9 mouse cellular contexts compared by ENCODE assay signal in the genomic region with DNA sequence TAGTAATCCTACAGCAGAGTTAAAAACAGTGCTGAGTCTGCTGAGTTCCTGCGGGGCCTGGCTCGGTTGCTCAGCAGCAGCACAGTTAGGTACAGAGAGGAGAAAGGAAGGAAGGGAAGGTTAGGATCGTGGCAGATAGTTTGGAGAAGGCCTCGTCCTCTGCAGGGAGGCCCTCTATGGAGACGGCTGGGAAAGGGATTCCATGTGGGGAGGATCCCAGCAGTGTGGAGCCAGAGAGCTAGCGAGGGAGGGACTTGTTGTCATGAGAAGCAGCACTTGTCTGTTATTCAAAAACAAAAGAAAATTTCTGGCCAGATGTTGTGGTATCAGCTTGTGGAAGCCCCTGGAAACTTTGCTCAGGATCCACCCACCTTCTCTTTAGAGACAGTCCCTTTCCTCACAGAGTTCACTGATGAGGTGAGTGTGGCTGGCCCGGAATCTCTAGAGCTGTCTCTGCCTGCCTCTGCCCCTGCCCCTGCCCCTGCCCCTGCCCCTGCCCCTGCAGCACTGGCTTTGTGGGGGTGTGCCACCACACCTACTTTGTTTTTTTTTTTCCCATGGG. TPM values are rescaled to one million over a fixed set of nuclear protein-coding genes. Genes with fewer than 3 reads are reported as not detected.
DNase-seq lines count a peak whose midpoint lies in the region; ATAC-seq and TF ChIP-seq lines count a peak whose summit lies in the region.
"Had no signal": no experiment of that assay in that cellular context is flagged by ENCODE, and none has a peak within 500 bp of the region (broad histone marks: within the 10 kb centered on the region; RNA-seq: fewer than 3 reads in every experiment).

No protein-coding gene starts in this region.

- TF ChIP-seq POLR2A in kidney, adult 2 months (IDR thresholded peaks at IDR 0.05; ENCODE audit: low read depth, low read length) = no peak
- no peak for TF ChIP-seq POLR2A in embryonic fibroblast, embryonic 13.5 days (IDR thresholded peaks at IDR 0.05; ENCODE audit: low read depth, low read length)

- H3K4me3 ChIP-seq in kidney, adult 2 months (ENCODE audit: insufficient read depth, low read depth, low read length) = no peak overlapping the region
- H3K4me3 ChIP-seq in embryonic fibroblast, embryonic 13.5 days (ENCODE audit: insufficient read depth, low read length) = no peak overlapping the region
- H3K4me3 ChIP-seq in intestine, embryonic 14.5 days (ENCODE audit: low read depth, low read length) = no peak overlapping the region

- peak; percentile 45 to 63 for DNase-seq in kidney, postnatal 4 days
- DNase-seq in kidney, adult 2 months = no peak
- DNase-seq in R1 (ENCODE audit: low read depth, low spot score) = peak; percentile 44
- DNase-seq in intestine, embryonic 14.5 days (ENCODE audit: low spot score) = no peak
- DNase-seq in left cerebral cortex, postnatal 4 days = no peak
- DNase-seq in thymus, postnatal 10 days (ENCODE audit: low spot score in 2 of 2) = no peak
- DNase-seq: cerebellum, adult 11-12 months had no signal

- H3K27me3 ChIP-seq in kidney, adult 2 months (replicated peaks; ENCODE audit: control insufficient read depth, insufficient read depth, low read length) = no peaks in the 10 kb centered on the region
- no peaks in the 10 kb centered on the region for H3K27me3 ChIP-seq in intestine, embryonic 14.5 days (replicated peaks; ENCODE audit: control insufficient read depth, insufficient read depth, low read length)

- ATAC-seq in intestine, embryonic 14.5 days (replicated peaks; ENCODE audit: low FRiP score, low TSS enrichment, low read depth) = 0 out of 2 replicates have a peak, but pooled peaks have one; percentile 44
- ATAC-seq in erythroblast, adult 5-6 weeks (replicated peaks; ENCODE audit: low FRiP score, poor library complexity, severe bottlenecking) = no peak

- intact Hi-C loops in left cerebral cortex, postnatal 4 days (cut with DNase I) = no loop called here

- no peak overlapping the region for H3K4me2 ChIP-seq in intestine, embryonic 14.5 days (ENCODE audit: low read length)

- no peaks in the 10 kb centered on the region for H3K36me3 ChIP-seq in kidney, adult 2 months (ENCODE audit: control insufficient read depth, insufficient read depth, low read length)
- no peaks in the 10 kb centered on the region for H3K36me3 ChIP-seq in intestine, embryonic 14.5 days (ENCODE audit: control insufficient read depth, insufficient read depth, low read length)

- no peak for TF ChIP-seq CTCF in kidney, adult 2 months (conservative IDR thresholded peaks at IDR 0.05; ENCODE audit: insufficient read depth, insufficient read length, low read depth, low read length)
- TF ChIP-seq CTCF in embryonic fibroblast, embryonic 13.5 days (IDR thresholded peaks at IDR 0.05; ENCODE audit: borderline replicate concordance, insufficient read depth, low read length) = no peak

- H3K4me1 ChIP-seq in kidney, adult 2 months (ENCODE audit: control insufficient read depth, insufficient read depth, low read length) = peaks cover 34% of the 10 kb centered on the region
- peaks cover 19% of the 10 kb centered on the region for H3K4me1 ChIP-seq in embryonic fibroblast, embryonic 13.5 days (ENCODE audit: control insufficient read depth, insufficient read depth, low read length)
- peaks cover 24% of the 10 kb centered on the region; the same call in 1 of the 2 replicates for H3K4me1 ChIP-seq in intestine, embryonic 14.5 days (replicated peaks; ENCODE audit: control insufficient read depth, insufficient read depth, low read length)

- no peaks in the 10 kb centered on the region for H3K9me3 ChIP-seq in intestine, embryonic 14.5 days (ENCODE audit: control insufficient read depth, low read length)

- 16% methylated on average over 7 of the region's 7 CpGs for WGBS in kidney, adult 2 months
- WGBS in intestine, embryonic 14.5 days = 23% methylated on average over 7 of the region's 7 CpGs

- no peak overlapping the region for H3K9ac ChIP-seq in intestine, embryonic 14.5 days (ENCODE audit: low read length)

- H3K27ac ChIP-seq in kidney, adult 2 months (ENCODE audit: insufficient read depth, low read depth, low read length) = no peak overlapping the region
- H3K27ac ChIP-seq in embryonic fibroblast, embryonic 13.5 days (ENCODE audit: insufficient read depth, low read length) = peak overlapping the region; percentile 21; the same call in 1 of the 2 replicates
- peak overlapping the region; percentile 16; the same call in 1 of the 2 replicates for H3K27ac ChIP-seq in intestine, embryonic 14.5 days (ENCODE audit: low read depth)

RNA-seq across cellular contexts. Expression of a gene that starts 11.1 kb away (rescaled TPM):
- polyA plus RNA-seq in kidney, adult 2 months (2012; rRNA removed) = 25.5 and 27.2 TPM in 2 replicates
- 46.2 and 50.5 TPM in 2 replicates for polyA plus RNA-seq in embryonic fibroblast, embryonic 13.5 days (2011; ENCODE audit: insufficient read length, low read depth, missing spikeins)
- 11.5 and 13.5 TPM in 2 replicates for polyA plus RNA-seq in intestine, embryonic 14.5 days (2014; fragmentation: Nextera tagmentation; extraction: Ambion mirVana)
- 100 to 1,000 TPM; 121 to 124 TPM for total RNA-seq in left cerebral cortex, postnatal 4 days (2021)
- 34.3 and 65.1 TPM in 2 replicates for total RNA-seq in erythroblast, adult 5-6 weeks (2015; ENCODE audit: low replicate concordance)
- 60.3 and 66.8 TPM in 2 replicates for total RNA-seq in erythroblast, adult 5-6 weeks (2017; ENCODE audit: low replicate concordance)

RNA-seq across cellular contexts. Expression of a gene that starts 54.3 kb away (rescaled TPM):
- polyA plus RNA-seq in kidney, adult 2 months (2012; rRNA removed) = 31.4 and 34.8 TPM in 2 replicates
- 46.2 and 59.6 TPM in 2 replicates for polyA plus RNA-seq in embryonic fibroblast, embryonic 13.5 days (2011; ENCODE audit: insufficient read length, low read depth, missing spikeins)
- polyA plus RNA-seq in intestine, embryonic 14.5 days (2014; fragmentation: Nextera tagmentation; extraction: Ambion mirVana) = 52.5 and 57.6 TPM in 2 replicates
- 10 to 100 TPM; 43.8 to 50.6 TPM for total RNA-seq in left cerebral cortex, postnatal 4 days (2021)
- total RNA-seq in erythroblast, adult 5-6 weeks (2015; ENCODE audit: low replicate concordance) = 5.2 and 8.4 TPM in 2 replicates
- 4.5 and 19.8 TPM in 2 replicates for total RNA-seq in erythroblast, adult 5-6 weeks (2017; ENCODE audit: low replicate concordance)

Comparison
In these comparisons a context has a peak if more than half of its experiments do, and no peak if none do; other contexts are left out.
1. DNase-seq: peak in kidney, postnatal 4 days (2 of 2) and R1 (single experiment); none in kidney, adult 2 months (single experiment), intestine, embryonic 14.5 days (single experiment), left cerebral cortex, postnatal 4 days (single experiment) and thymus, postnatal 10 days (0 of 2).